Mouse (Mus musculus): ENCODE data around the gene Olfr933. TPM values are rescaled to one million over a fixed set of nuclear protein-coding genes. Genes with fewer than 3 reads are reported as not detected.

Gene Olfr933
- total RNA-seq (2021) = not detected

DNA sequence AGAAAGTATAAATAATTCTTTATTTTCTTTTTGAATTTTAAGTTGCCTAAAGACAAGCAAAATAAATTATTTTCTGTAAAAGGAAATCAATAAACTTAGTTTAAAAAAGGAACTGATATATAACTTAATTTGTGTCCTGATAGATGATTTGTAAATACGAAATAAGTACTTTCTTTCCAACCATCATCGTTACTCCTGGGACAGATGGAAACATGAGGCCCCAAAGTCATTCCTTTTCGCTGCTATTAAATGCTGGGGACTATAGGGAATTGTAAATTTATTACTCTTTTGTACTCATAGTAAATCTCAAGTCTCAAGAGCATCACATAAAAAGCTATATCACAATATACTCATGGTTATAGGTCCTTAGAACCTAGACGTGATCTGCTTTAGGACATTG, at the start of gene Olfr933:
Gene Olfr933 (plus strand): TSS at position 301 of the 400 bp plus-strand sequence.
- no peak for DNase-seq (ENCODE audit: extremely low spot score in 1 of 2, low spot score in 1 of 2)

DNA sequence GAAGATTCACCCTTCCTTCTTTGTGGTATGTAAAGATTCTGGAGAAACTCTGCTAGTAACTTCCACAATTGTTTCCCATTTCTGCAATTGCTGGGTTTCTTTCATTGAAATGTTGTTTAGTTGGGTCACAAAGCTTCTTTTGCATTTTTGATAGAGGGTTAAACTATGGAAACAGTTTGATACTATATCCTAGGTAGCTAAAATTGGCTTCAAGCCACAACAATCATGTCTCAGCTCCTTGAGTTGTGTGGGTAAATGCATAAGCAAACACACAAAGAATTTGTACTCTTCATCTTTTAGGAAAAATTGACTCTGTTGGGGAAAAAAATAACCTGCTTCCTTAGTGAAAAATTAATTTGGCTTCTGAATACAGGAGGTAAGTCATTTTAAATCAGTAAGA, 42.6 kb upstream of the Olfr933 start, which contains the start of gene Olfr930:
Gene Olfr930 (plus strand): TSS at position 301 of the 400 bp plus-strand sequence.
- DNase-seq (ENCODE audit: extremely low spot score in 1 of 2, low spot score in 1 of 2) = no peak

DNA sequence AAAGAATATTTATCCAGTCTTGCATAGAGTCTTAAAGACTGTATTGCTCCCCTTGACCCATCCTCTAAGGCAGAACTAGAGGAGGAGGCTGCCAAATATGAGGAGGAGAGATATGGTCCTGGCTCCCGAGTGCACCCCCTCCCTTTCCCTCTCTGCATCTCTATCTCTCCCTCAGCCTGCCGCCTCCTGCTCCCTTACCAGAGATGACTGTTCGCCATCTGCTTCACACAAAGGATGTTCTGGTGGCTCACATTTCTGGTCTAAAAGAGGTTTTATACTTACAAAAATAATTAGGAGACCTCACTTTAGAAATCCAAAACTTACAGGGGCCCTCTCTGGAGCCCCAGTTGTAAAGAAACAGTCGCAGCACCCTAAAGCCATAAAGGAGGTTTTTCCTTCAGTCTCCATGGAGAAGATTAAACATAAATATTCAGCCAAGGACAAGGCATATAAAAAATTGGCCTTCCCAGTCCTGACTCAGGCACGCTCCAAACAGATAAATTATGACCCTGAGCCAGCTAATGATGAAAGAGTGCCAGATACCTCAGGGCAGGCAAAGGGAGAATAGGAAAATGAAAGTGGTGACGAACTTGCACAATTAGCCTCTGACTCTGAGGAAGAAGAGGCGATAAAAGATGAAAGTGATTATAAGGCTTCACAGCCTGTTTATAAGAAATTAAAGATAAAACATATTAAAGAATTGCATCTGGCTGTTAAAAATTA, 18.6 kb upstream of the Olfr933 start:
- no peak for DNase-seq (ENCODE audit: extremely low spot score in 1 of 2, low spot score in 1 of 2)

DNA sequence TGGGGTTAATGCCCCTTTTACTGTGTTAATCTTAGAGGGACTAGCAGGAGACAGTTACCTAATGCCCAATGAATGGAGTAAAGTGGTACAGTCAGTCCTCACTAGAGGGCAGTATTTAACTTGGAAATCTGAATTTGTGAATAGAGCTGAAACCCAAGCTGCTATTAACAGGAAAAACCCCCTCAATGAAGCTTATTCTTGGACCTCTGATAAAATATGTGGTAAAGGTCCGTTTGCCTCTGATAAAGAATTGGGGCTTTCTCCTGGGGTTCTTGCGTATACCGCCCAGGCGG, 18.0 kb upstream of the Olfr933 start:
- DNase-seq (ENCODE audit: extremely low spot score in 1 of 2, low spot score in 1 of 2) = no peak

DNA sequence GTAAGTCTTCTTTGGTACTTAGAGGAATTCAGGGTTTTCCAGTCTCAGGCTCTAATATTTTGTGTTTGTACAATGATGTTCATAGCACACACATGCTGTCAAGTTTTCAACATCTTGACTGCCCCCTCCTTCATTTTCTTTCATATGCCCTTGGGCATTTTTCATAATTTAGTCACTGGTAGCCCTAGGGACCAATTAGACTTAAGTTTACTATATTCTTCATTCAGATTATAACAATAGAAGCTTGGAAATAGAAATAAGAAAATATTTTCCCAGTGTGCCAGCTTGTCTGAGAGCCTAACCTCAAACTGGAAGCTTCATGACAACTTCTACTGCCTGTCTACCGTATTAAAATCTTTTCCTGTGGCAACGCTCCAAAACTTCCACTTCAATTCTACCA, 16.1 kb downstream of the Olfr933 start, which contains the start of gene Olfr934:
Gene Olfr934 (minus strand): TSS at position 101 of the 400 bp plus-strand sequence.
- DNase-seq (ENCODE audit: extremely low spot score in 1 of 2, low spot score in 1 of 2) = no peak

DNA sequence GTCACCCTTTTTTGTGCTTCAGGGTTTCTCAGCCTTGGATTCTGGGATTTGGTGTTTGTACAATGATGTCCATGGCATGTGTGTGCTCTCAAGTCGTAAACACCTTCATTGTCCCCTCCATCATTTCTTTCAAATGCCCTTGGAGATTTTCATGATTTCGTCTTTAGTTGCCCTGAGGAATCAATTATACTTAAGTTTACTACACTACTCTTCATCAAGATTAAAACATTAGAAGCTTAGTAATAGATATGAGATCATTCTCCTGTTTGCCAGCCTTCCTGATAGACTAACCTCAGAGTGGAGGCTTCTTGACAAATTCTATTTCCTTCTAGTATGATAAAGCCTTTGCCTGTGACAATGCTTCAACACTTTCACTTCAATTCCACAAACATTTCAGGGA, 27.5 kb downstream of the Olfr933 start, which contains the start of gene Olfr935:
Gene Olfr935 (minus strand): TSS at position 101 of the 400 bp plus-strand sequence.
- no peak for DNase-seq (ENCODE audit: extremely low spot score in 1 of 2, low spot score in 1 of 2)

DNA sequence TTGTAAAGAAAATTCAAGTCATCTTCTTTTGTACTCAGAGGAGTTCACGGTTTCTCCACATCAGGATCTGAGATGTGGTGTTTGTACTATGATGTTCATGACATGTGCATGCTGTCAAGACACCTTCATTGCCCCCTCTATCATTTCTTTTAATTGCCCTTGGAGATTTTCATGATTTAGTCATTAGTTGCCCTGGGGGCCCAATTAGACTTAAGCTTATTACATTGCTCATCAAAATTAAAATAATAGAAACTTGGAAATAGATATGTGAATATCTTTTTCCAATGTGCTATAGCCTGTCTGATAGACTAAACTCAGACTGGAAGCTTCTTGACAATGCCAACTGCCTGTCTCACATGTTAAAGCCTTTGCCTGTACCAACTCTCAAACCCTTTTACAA, 51.2 kb downstream of the Olfr933 start, which contains the start of gene Olfr146:
Gene Olfr146 (minus strand): TSS at position 101 of the 400 bp plus-strand sequence.
- no peak for DNase-seq (ENCODE audit: extremely low spot score in 1 of 2, low spot score in 1 of 2)

Other genes starting within 250 kb of the Olfr933 start
- gene Olfr920, start 220.0 kb upstream of the Olfr933 start, total RNA-seq (2021) = under 1 TPM in 1 of 2 experiments, not detected in 1; 0.10 TPM
- gene Olfr921, start 199.2 kb upstream of the Olfr933 start, total RNA-seq (2021) = not detected
- not detected for gene Olfr922, start 157.7 kb upstream of the Olfr933 start, total RNA-seq (2021)
- not detected for gene Olfr923, start 145.8 kb upstream of the Olfr933 start, total RNA-seq (2021)
- not detected for gene Olfr924, start 127.9 kb upstream of the Olfr933 start, total RNA-seq (2021)
- not detected for gene Olfr26, start 117.3 kb upstream of the Olfr933 start, total RNA-seq (2021)
- gene Olfr926, start 95.2 kb upstream of the Olfr933 start, total RNA-seq (2021) = not detected
- gene Olfr930, start 42.5 kb upstream of the Olfr933 start, total RNA-seq (2021) = not detected
- gene Olfr934, start 16.0 kb downstream of the Olfr933 start, total RNA-seq (2021) = not detected
- not detected for gene Olfr935, start 27.4 kb downstream of the Olfr933 start, total RNA-seq (2021)
- gene Olfr146, start 51.1 kb downstream of the Olfr933 start, total RNA-seq (2021) = not detected
- gene Olfr937, start 92.6 kb downstream of the Olfr933 start, total RNA-seq (2021) = not detected
- not detected for gene Olfr938, start 106.6 kb downstream of the Olfr933 start, total RNA-seq (2021)
- gene Olfr27, start 155.8 kb downstream of the Olfr933 start, total RNA-seq (2021) = not detected
- gene Olfr943, start 194.0 kb downstream of the Olfr933 start, total RNA-seq (2021) = not detected
- not detected for gene Olfr944, start 229.6 kb downstream of the Olfr933 start, total RNA-seq (2021)